Mouse (Mus musculus): ENCODE data around the gene Ddx27.

Gene Ddx27

DNA sequence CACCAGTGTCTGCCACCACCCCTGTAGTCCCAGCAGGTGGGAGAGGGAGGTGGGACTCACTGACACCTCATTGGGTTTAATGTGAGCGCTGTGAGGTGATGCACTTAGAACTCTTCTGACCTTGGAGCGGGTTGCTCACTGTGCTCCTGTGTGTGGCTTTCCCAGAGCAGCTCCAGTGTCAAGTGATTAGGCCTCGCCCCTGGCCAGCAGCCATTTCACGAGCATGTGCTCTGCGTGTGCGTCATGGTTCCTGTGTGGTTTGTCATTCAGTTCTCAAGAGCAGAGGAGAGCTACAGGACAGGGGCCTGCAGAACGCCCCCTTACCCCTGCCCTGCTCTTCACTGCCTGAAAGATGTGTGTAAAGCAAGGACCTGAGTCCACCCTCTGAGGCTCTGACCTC lies 13.6 kb downstream of the Ddx27 start:
- DNase-seq (ENCODE audit: low spot score in 2 of 2) = no peak

GRCm38 (mm10) chr2:167030507-167030906 lies 15.5 kb downstream of the Ddx27 start:
- DNase-seq (ENCODE audit: low spot score in 2 of 2) = no peak

DNA sequence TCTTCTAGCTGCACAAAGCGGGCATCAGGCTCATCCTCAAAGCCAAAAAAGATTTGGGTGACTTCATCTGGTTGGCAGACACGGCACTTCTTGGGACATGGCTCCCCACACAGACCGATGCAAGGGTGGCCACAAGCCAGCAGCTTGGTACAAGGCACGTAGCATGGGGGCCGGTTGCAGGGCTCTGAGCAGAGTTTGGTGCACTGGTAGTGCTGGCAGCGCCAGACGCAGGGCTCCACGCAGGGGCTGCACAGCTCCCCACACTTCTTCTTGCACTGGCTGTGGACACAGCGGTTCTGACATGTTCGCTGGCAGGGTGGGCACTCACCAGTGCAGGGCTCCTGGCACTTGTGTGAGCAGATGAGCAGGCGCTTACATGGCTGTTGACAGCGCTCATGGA lies 22.7 kb downstream of the Ddx27 start:
- DNase-seq (ENCODE audit: low spot score in 2 of 2) = no peak

DNA sequence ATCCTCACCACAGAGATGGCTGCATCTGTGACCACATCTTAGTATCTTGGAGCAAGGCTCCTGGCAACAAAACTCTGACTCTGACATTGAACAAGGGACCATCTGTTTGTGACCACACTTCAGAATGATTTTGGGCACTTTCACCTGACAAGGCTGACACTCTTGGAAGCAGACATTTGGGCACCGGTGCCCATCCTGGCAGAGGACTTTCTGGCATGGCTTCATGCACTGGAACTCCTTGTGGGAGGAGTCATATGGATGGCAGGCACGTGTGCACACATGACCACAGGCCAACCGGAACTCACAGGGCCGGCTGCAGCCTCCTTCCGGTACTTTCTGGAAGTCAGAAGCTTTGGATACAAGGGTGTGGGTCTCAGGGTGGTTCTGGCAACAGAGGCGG lies 23.3 kb downstream of the Ddx27 start:
- DNase-seq (ENCODE audit: low spot score in 2 of 2) = no peak

DNA sequence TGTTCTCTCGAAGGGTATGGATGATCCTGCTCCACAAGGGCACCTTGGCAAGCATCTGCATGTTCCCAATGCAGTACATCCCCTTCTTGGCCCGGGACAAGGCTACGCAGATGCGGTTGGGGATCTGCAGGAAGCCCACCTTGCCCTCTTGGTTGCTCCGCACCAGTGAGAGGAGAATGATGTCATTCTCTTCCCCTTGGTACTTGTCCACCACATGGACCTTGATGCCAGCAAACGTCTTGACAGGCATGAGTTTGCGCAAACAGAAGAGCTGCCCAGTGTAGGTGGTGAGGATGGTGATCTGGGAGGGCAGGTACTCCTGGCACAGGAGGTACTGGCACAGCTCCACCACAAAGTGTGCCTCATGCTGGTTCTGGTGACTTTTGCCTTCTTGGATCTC lies 23.7 kb downstream of the Ddx27 start:
- no peak for DNase-seq (ENCODE audit: low spot score in 2 of 2)

DNA sequence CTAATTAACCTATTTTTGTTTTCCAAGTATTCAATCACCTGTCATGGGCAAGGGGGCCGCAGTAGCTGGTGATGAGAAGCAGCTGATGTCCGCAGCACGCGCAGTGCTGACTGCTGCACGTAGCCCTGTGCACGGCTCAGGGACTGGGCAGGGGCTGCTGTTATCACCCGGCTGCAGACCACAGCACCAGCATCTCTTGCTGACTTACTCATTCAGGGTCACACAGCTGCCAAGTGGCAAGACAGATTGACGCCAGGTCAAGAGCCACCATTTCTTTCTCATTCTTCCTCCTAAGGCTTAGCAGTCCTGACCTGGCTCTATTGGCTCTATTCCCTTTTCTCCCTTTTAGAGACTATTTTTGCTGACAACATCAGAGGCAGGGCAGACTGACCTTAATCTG lies 24.4 kb downstream of the Ddx27 start:
- no peak for DNase-seq (ENCODE audit: low spot score in 2 of 2)

- no peak for DNase-seq (ENCODE audit: low spot score in 2 of 2)
These were observed 28.6 kb downstream of the Ddx27 start for GRCm38 (mm10) chr2:167043400-167044121.

GRCm38 (mm10) chr2:167048223-167048622 lies 33.2 kb downstream of the Ddx27 start:
- no peak for DNase-seq (ENCODE audit: low spot score in 2 of 2)

DNA sequence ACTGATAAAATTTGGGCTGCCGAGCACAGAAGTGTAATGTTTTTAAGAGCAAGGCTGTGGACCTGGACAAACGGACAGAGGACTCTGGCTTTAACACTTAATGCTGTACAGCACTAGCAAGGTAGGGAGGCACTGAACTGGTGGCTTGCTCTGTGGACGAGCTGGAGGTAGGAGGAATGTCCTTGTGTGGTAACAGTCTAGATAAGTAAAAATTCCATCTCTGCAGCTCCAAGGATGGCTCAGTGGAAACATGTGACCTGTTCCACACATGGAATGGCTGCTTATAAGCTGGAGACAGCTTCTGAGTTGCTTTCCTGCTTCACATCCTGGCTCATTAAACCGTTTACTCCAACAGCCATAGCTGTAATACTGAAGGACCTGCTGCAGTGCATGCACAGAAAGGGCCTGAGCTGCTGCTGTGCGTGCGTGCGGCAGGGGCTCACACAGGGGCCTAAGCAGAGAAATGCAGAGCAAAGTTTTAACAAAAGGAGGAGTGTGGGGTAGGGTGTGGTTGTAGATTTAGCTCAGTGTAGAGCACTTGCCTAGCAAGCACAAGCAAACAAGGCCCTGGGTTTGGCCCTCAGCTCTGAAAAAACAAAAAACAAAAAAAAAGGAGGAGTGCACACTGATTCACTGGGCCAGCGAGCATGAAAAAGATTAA lies 33.8 kb downstream of the Ddx27 start:
- no peak for DNase-seq (ENCODE audit: low spot score in 2 of 2)

DNA sequence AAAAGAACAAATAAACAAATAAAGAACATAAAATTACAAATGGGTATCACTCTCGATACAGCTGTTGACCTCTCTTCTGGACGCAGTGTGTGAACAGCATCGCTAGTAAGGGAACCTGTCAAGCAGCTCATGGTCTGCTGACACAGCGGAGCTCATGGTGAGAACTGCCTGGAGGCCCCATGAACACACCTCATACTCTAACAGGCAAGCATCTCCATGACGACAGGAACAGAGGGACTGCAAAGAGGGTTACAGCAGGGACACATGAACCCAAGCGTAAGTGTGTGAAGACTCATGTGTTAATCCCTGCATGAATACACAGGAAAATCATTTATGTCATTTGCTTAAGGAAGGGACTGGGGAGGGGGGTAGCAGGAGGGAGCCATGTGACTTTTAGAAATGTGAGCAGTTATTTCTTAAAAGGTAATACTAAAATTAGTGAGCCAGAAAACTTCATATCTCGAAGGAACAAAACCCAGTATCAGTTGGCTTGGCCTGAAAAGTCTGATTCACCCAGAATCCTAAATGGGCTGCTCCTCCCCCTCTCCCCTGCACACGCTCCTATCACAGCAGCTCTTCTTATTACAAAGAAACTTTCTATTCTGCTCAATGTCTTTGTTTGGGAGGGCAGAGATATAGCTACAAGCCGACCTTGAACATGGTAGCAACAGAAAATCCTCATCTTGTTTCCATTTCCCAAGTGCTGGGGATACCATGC lies 38.3 kb downstream of the Ddx27 start:
- no peak for DNase-seq (ENCODE audit: low spot score in 2 of 2)

GRCm38 (mm10) chr2:167055386-167055785 lies 40.4 kb downstream of the Ddx27 start:
- no peak for DNase-seq (ENCODE audit: low spot score in 2 of 2)

GRCm38 (mm10) chr2:167056210-167056941 lies 41.4 kb downstream of the Ddx27 start:
- DNase-seq (ENCODE audit: low spot score in 2 of 2) = no peak

DNA sequence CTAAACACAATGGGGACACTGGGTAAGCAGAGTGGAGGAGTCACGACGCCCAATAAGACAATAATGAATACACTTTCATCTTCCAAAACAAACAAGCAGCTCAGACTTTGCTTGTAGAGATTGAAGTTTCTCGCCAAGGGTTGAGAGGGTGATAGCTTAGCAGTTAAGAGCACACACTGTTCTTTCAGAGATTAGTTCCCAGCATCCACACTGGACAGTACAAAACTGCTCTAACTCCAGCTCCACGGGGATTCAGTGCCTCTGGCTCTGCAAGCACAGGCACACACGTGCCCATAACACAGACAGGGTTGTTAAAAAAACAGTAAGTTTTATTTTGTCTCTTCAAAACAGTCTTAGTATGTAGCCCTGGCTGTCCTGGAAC lies 41.9 kb downstream of the Ddx27 start:
- no peak for DNase-seq (ENCODE audit: low spot score in 2 of 2)

DNA sequence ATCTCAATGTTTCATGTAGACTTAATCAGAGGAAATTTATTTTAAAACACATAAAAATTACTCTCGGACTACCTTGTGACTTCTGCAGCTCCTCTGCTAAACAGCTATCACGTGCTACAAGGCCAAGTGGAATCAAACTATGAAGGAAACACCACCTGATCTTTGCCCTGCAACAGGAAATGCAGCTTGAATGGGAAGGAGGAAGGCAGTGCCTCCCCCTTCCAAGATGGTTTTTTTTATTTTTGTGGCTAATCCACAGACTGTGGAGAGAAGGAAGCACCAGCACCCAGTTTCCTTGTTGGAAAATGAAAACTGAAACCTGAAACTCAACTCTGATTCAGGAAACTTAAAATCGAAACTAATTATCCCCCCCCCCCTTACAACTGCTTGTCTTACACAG lies 43.2 kb downstream of the Ddx27 start:
- no peak for DNase-seq (ENCODE audit: low spot score in 2 of 2)

DNA sequence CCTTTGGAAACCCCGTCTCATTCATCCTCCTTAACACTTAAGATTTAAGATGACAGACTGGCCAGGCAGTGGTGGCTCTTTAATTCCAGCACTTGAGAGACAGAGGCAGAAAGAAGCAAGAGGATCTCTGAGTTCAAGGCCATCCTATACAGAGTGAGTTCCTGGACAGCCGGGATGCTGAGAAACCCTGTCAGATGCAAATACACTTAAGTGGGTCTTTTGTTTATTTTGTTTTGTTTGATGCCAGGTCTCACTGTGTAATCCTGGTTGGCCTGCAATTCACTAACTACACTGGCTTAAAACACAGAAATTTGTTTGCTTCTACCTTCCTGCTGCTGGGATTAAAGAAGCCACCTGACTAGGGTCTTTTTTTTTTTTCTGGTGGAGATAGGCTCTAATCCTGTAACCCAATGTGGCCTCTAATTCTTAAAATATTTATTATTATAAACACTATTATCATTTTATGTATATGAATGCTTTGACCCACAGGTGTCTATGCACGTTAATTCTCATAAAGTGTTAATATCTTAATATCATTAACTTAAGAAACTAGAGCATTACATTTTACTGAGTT lies 43.9 kb downstream of the Ddx27 start:
- no peak for DNase-seq (ENCODE audit: low spot score in 2 of 2)

DNA sequence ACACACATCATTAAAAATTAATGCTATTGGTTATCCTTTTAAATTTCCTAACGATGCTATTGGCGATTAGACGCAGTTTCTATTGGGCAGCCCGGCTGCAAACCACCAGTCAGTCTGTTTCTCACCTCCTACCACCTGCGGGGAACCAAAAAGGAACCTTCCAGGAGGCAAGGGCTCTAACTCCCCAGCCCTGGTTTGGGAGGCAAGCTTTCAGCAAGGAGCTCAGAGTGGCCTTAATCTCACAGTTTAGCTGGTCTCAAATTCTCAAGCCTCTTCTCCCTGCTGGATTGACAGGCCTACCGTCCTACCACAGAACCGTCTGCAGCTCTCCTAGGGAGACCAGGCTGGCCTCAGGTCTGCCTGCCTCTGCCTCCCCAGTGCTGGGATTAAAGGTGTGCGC lies 44.5 kb downstream of the Ddx27 start:
- no peak for DNase-seq (ENCODE audit: low spot score in 2 of 2)

DNA sequence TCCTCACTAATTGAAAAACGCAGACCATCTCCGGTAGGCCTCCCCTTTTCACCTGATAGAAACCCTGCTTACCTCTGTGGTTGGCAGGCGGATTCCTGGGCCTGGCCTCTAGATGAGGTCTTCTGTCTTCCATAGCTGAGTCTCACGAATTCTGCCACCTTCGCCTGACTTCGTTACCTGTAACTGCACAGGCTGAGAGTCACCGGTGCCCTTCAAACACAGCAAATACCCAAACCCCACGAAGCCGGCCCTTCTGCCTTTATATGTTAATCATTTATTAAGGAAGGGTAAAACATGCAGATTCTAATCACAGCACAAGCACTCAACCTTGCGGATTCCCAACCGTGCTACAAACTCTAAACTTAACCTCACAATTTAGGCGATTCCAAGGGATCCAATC lies 45.0 kb downstream of the Ddx27 start:
- DNase-seq (ENCODE audit: low spot score in 2 of 2) = no peak

GRCm38 (mm10) chr2:167060360-167060759 lies 45.4 kb downstream of the Ddx27 start:
- no peak for DNase-seq (ENCODE audit: low spot score in 2 of 2)

DNA sequence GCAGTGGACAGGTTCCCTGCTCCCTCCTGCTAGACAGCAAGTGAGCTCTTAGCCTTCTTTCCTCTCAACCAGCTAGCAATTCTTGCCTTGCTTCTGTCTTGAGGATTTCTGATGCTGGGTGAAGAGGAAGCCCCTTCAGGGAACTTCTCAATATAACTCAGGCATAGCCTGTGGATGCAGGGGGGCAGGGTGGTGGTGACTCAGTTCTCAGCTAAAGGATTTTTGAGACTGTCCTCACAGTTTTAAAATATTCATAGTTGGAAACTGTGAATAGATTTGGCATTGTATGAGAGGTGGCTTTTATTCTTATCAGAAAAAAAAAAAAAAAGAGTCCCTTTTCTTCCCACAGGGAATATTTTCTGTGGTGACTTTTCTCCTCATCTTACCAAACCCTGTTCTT lies 45.8 kb downstream of the Ddx27 start:
- DNase-seq (ENCODE audit: low spot score in 2 of 2) = no peak

- peak in 1 of 2 experiments; percentile 14 for DNase-seq (ENCODE audit: low spot score in 2 of 2)
These were observed 46.5 kb downstream of the Ddx27 start for GRCm38 (mm10) chr2:167061381-167062034.

- peak; percentile 92 for DNase-seq (ENCODE audit: low spot score in 2 of 2)
These were observed 47.5 kb downstream of the Ddx27 start for GRCm38 (mm10) chr2:167062497-167062911.
